Mouse (Mus musculus) myocyte (in vitro differentiated cells): ENCODE results near the gene Meis3. TPM values are rescaled to one million over a fixed set of nuclear protein-coding genes. Genes with fewer than 3 reads are reported as not detected.

Experiments
- H3K27me3 ChIP-seq: one replicate; pipeline ENCODE4 v1.6.1; 2011; ENCODE audit not compliant: control insufficient read depth, insufficient read depth, insufficient read length
- H3K36me3 ChIP-seq: one replicate; pipeline ENCODE4 v1.6.1; 2011; ENCODE audit not compliant: control insufficient read depth, insufficient read depth
- H3K4me2 ChIP-seq: one replicate; pipeline ENCODE4 v1.6.1; 2011; ENCODE audit warnings: low read depth, control low read depth
- H3K4me3 ChIP-seq: one replicate; pipeline ENCODE4 v1.5.1; 2011; ENCODE audit warnings: mild to moderate bottlenecking, control low read depth, moderate library complexity
- H3K79me2 ChIP-seq: one replicate; pipeline ENCODE4 v1.6.1; 2011; ENCODE audit not compliant: control insufficient read depth, insufficient read depth
- H3ac ChIP-seq: one replicate; pipeline ENCODE4 v1.6.1; 2011; ENCODE audit not compliant: control insufficient read depth, insufficient read length
- CEBPB ChIP-seq: IDR thresholded peaks from 2 replicates; pipeline ENCODE4 v1.6.1; 2011; ENCODE audit warnings: mild to moderate bottlenecking, moderate library complexity; ENCODE audit not compliant: poor library complexity, insufficient read depth, severe bottlenecking
- E2F4 ChIP-seq: IDR thresholded peaks from one replicate; pipeline ENCODE4 v1.6.1; 2011; ENCODE audit warnings: mild to moderate bottlenecking, control low read depth, moderate library complexity; ENCODE audit not compliant: insufficient read depth
- MAX ChIP-seq: IDR thresholded peaks from one replicate; pipeline ENCODE4 v1.6.1; 2011; ENCODE audit warnings: low read depth, mild to moderate bottlenecking, control low read depth
- MYOD1 ChIP-seq, 3 experiments: IDR thresholded peaks; one replicate each; pipeline ENCODE4 v1.6.1; 2011; ENCODE audit warnings: control low read depth in 2 of 3, low read depth in 2 of 3, mild to moderate bottlenecking in 2 of 3, moderate library complexity in 1 of 3; ENCODE audit not compliant: insufficient read length in 2 of 3, control insufficient read depth in 1 of 3
- MYOG ChIP-seq, 3 experiments: IDR thresholded peaks; one replicate each; pipeline ENCODE4 v1.6.1; 2011; ENCODE audit warnings: control low read depth in 2 of 3, low read depth in 2 of 3, mild to moderate bottlenecking in 2 of 3; ENCODE audit not compliant: insufficient read length in 2 of 3, control insufficient read depth in 1 of 3, insufficient read depth in 1 of 3
- POLR2A ChIP-seq: IDR thresholded peaks from one replicate; pipeline ENCODE4 v1.6.1; 2011; ENCODE audit warnings: low read depth, mild to moderate bottlenecking, control low read depth, moderate library complexity; ENCODE audit not compliant: insufficient read length
- POLR2AphosphoS2 ChIP-seq: IDR thresholded peaks from one replicate; pipeline ENCODE4 v1.6.1; 2011; ENCODE audit warnings: low read depth, control low read depth; ENCODE audit not compliant: insufficient read length
- REST ChIP-seq: IDR thresholded peaks from one replicate; pipeline ENCODE4 v1.6.1; 2011; ENCODE audit warnings: mild to moderate bottlenecking, control low read depth, moderate library complexity; ENCODE audit not compliant: insufficient read depth, insufficient read length
- SRF ChIP-seq: IDR thresholded peaks from one replicate; pipeline ENCODE4 v1.6.1; 2011; ENCODE audit warnings: low read depth; ENCODE audit not compliant: control insufficient read depth, insufficient read length
- TCF12 ChIP-seq: IDR thresholded peaks from one replicate; pipeline ENCODE4 v1.6.1; 2011; ENCODE audit warnings: mild to moderate bottlenecking, control low read depth; ENCODE audit not compliant: poor library complexity, insufficient read depth, severe bottlenecking
- TCF3 ChIP-seq: IDR thresholded peaks from one replicate; pipeline ENCODE4 v1.6.1; 2011; ENCODE audit warnings: low read depth, control low read depth; ENCODE audit not compliant: insufficient read length
- USF1 ChIP-seq: IDR thresholded peaks from one replicate; pipeline ENCODE4 v1.6.1; 2011; ENCODE audit warnings: low read depth, mild to moderate bottlenecking, control low read depth, moderate library complexity
- polyA plus RNA-seq: library from polyadenylated mRNA; unstranded; fragments of >200 nt; fragmentation: generic; extraction: Trizol; gene quantifications from one replicate; pipeline ENCODE4 v1.2.1, GENCODE M21; 2012; ENCODE audit warnings: missing spikeins

The Meis3 gene
- polyA plus RNA-seq, 1 experiment = 2.2 TPM

- Histone ChIP-seq H3K36me3 (no peaks in the 10 kb centered on the region), H3K4me2 (no peak overlapping the region), H3K79me2 (no peaks in the 10 kb centered on the region), H3K27me3 (peaks cover 21% of the 10 kb centered on the region), H3K4me3 (no peak overlapping the region), H3ac (no peak overlapping the region)
- TF ChIP-seq MYOG (IDR thresholded peaks at IDR 0.05; ENCODE audit: control insufficient read depth in 1 of 3, insufficient read depth in 1 of 3, insufficient read length in 2 of 3, low read depth in 2 of 3) = no peak
Measured at GRCm38 (mm10) chr7:16187494-16187893, 12.6 kb downstream of the Meis3 start.

- TF ChIP-seq MYOD1 (IDR thresholded peaks at IDR 0.05; ENCODE audit: control insufficient read depth in 1 of 3, insufficient read length in 2 of 3, low read depth in 2 of 3) (no peak), POLR2A (no peak), USF1 (no peak), POLR2AphosphoS2 (no peak), MYOG (IDR thresholded peaks at IDR 0.05; ENCODE audit: control insufficient read depth in 1 of 3, insufficient read depth in 1 of 3, insufficient read length in 2 of 3, low read depth in 2 of 3) (no peak), REST (no peak), TCF3 (no peak), SRF (no peak), MAX (no peak), E2F4 (no peak), CEBPB (no peak), TCF12 (no peak)
- H3ac ChIP-seq = no peak overlapping the region
- peaks cover 21% of the 10 kb centered on the region for H3K27me3 ChIP-seq
- H3K4me2 ChIP-seq = no peak overlapping the region
- no peaks in the 10 kb centered on the region for H3K79me2 ChIP-seq
- H3K36me3 ChIP-seq = no peaks in the 10 kb centered on the region
- H3K4me3 ChIP-seq = no peak overlapping the region
Measured at GRCm38 (mm10) chr7:16192315-16192714, 17.4 kb downstream of the Meis3 start.

- TF ChIP-seq SRF = no peak
- TF ChIP-seq MAX = no peak
- no peak for TF ChIP-seq REST
- no peak for TF ChIP-seq USF1
- TF ChIP-seq POLR2A = no peak
- TF ChIP-seq TCF3 = no peak
- no peak for TF ChIP-seq E2F4
- TF ChIP-seq POLR2AphosphoS2 = no peak
- TF ChIP-seq MYOG (IDR thresholded peaks at IDR 0.05; ENCODE audit: control insufficient read depth in 1 of 3, insufficient read depth in 1 of 3, insufficient read length in 2 of 3, low read depth in 2 of 3) = no peak
- TF ChIP-seq CEBPB = no peak
- TF ChIP-seq MYOD1 (IDR thresholded peaks at IDR 0.05; ENCODE audit: control insufficient read depth in 1 of 3, insufficient read length in 2 of 3, low read depth in 2 of 3) = no peak
- no peak for TF ChIP-seq TCF12
- Histone ChIP-seq H3K4me3 (no peak overlapping the region), H3K79me2 (no peaks in the 10 kb centered on the region), H3K27me3 (peaks cover 20% of the 10 kb centered on the region), H3K4me2 (no peak overlapping the region), H3ac (no peak overlapping the region), H3K36me3 (no peaks in the 10 kb centered on the region)
Measured at GRCm38 (mm10) chr7:16193702-16194101, 18.8 kb downstream of the Meis3 start.

- H3K4me3 ChIP-seq = no peak overlapping the region
- TF ChIP-seq MYOG (IDR thresholded peaks at IDR 0.05; ENCODE audit: control insufficient read depth in 1 of 3, insufficient read depth in 1 of 3, insufficient read length in 2 of 3, low read depth in 2 of 3) (no peak), SRF (no peak), E2F4 (no peak), POLR2A (no peak), MAX (no peak), MYOD1 (IDR thresholded peaks at IDR 0.05; ENCODE audit: control insufficient read depth in 1 of 3, insufficient read length in 2 of 3, low read depth in 2 of 3) (no peak), CEBPB (no peak), TCF3 (no peak), REST (no peak), TCF12 (no peak), USF1 (no peak), POLR2AphosphoS2 (no peak)
- no peak overlapping the region for H3ac ChIP-seq
- no peaks in the 10 kb centered on the region for H3K27me3 ChIP-seq
- H3K4me2 ChIP-seq = no peak overlapping the region
- H3K36me3 ChIP-seq = no peaks in the 10 kb centered on the region
- no peaks in the 10 kb centered on the region for H3K79me2 ChIP-seq
Measured at GRCm38 (mm10) chr7:16196616-16197015, 21.7 kb downstream of the Meis3 start.

- Histone ChIP-seq H3K4me3 (no peak overlapping the region), H3ac (no peak overlapping the region), H3K27me3 (no peaks in the 10 kb centered on the region), H3K79me2 (no peaks in the 10 kb centered on the region), H3K36me3 (no peaks in the 10 kb centered on the region), H3K4me2 (no peak overlapping the region)
- TF ChIP-seq TCF12 (no peak), CEBPB (no peak), REST (no peak), MYOD1 (IDR thresholded peaks at IDR 0.05; ENCODE audit: control insufficient read depth in 1 of 3, insufficient read length in 2 of 3, low read depth in 2 of 3) (no peak), TCF3 (no peak), E2F4 (no peak), USF1 (no peak), POLR2AphosphoS2 (no peak), POLR2A (no peak), MYOG (IDR thresholded peaks at IDR 0.05; ENCODE audit: control insufficient read depth in 1 of 3, insufficient read depth in 1 of 3, insufficient read length in 2 of 3, low read depth in 2 of 3) (no peak), SRF (no peak), MAX (no peak)
Measured at GRCm38 (mm10) chr7:16197166-16197565, 22.3 kb downstream of the Meis3 start.
